In genomic region chr9:106393548-106393947, GRCm38 (mm10) we compare ENCODE assay signal across 26 mouse cellular contexts. TPM values are rescaled to one million over a fixed set of nuclear protein-coding genes. Genes with fewer than 3 reads are reported as not detected.
DNase-seq lines count a peak whose midpoint lies in the region; ATAC-seq and TF ChIP-seq lines count a peak whose summit lies in the region.
"Had no signal": no experiment of that assay in that cellular context is flagged by ENCODE, and none has a peak within 500 bp of the region (broad histone marks: within the 10 kb centered on the region; RNA-seq: fewer than 3 reads in every experiment).

No protein-coding gene starts in this region.

- H3K9me3 ChIP-seq in forebrain, embryonic 10.5 days, result no peaks in the 10 kb centered on the region
- no peaks in the 10 kb centered on the region; the same call in 1 of the 2 replicates for H3K9me3 ChIP-seq in forebrain, embryonic 16.5 days (ENCODE audit: control insufficient read depth, low read length)
- H3K9me3 ChIP-seq in hindbrain, postnatal 0 days (ENCODE audit: low read length), result 0 out of 2 replicates have a peak, but pooled peaks cover 3% of the 10 kb centered on the region
- H3K9me3 ChIP-seq in hindbrain, embryonic 13.5 days, result no peaks in the 10 kb centered on the region
- H3K9me3 ChIP-seq: embryonic facial prominence, embryonic 15.5 days; hindbrain, embryonic 12.5 days; limb, embryonic 15.5 days; liver, embryonic 13.5 days; midbrain, embryonic 15.5 days; neural tube, embryonic 13.5 days had no signal

- no peak overlapping the region for H3K9ac ChIP-seq in forebrain, embryonic 16.5 days (replicated peaks; ENCODE audit: low read depth, low read length)
- H3K9ac ChIP-seq in hindbrain, postnatal 0 days (replicated peaks; ENCODE audit: low read length), result no peak overlapping the region
- H3K9ac ChIP-seq in hindbrain, embryonic 13.5 days, result no peak overlapping the region
- H3K9ac ChIP-seq: embryonic facial prominence, embryonic 15.5 days; forebrain, postnatal 0 days; hindbrain, embryonic 12.5 days; limb, embryonic 15.5 days; liver, embryonic 13.5 days; midbrain, embryonic 15.5 days; neural tube, embryonic 13.5 days had no signal

- WGBS in forebrain, embryonic 10.5 days, result 92% methylated on average over 8 of the region's 8 CpGs
- WGBS in forebrain, embryonic 16.5 days, result 60% methylated on average over 8 of the region's 8 CpGs
- WGBS in hindbrain, postnatal 0 days, result 46% methylated on average over 8 of the region's 8 CpGs
- 84% methylated on average over 8 of the region's 8 CpGs for WGBS in hindbrain, embryonic 13.5 days

- H3K4me3 ChIP-seq in forebrain, embryonic 10.5 days, result no peak overlapping the region
- no peak overlapping the region for H3K4me3 ChIP-seq in forebrain, embryonic 16.5 days (replicated peaks; ENCODE audit: low read length)
- H3K4me3 ChIP-seq in hindbrain, postnatal 0 days (ENCODE audit: low read length), result no peak overlapping the region
- no peak overlapping the region for H3K4me3 ChIP-seq in hindbrain, embryonic 13.5 days
- H3K4me3 ChIP-seq: embryonic facial prominence, embryonic 15.5 days; hindbrain, embryonic 12.5 days; limb, embryonic 15.5 days; liver, embryonic 13.5 days; midbrain, embryonic 15.5 days; myocyte; neural tube, embryonic 13.5 days had no signal

- peaks cover 42% of the 10 kb centered on the region for H3K4me1 ChIP-seq in forebrain, embryonic 10.5 days
- H3K4me1 ChIP-seq in forebrain, embryonic 16.5 days (replicated peaks; ENCODE audit: control insufficient read depth, insufficient read depth, low read length), result peaks cover 20% of the 10 kb centered on the region
- H3K4me1 ChIP-seq in hindbrain, postnatal 0 days (ENCODE audit: insufficient read depth, low read length), result peaks cover 14% of the 10 kb centered on the region
- peaks cover 34% of the 10 kb centered on the region for H3K4me1 ChIP-seq in hindbrain, embryonic 13.5 days (replicated peaks)

- no peak for DNase-seq in forebrain, embryonic 10.5 days (ENCODE audit: extremely low spot score, low spot score)
- DNase-seq in hindbrain, postnatal 0 days (ENCODE audit: low spot score), result no peak
- peak; percentile 66 for DNase-seq in MN1 (ENCODE audit: low spot score)
- no peak for DNase-seq in neural tube, embryonic 10.5 days (ENCODE audit: extremely low spot score, low spot score)
- DNase-seq: adrenal gland, postnatal 14 days; cerebellum, adult 11-12 months; cerebellum, postnatal 14 days; forebrain, postnatal 0 days; heart, postnatal 14 days; kidney, adult 18-20 months; layer of hippocampus, postnatal 36 days; liver, embryonic 13.5 days; lung, adult 18-20 months; lung, postnatal 4 days; retina, postnatal 1 day; right cerebral cortex, postnatal 14 days; thymus, postnatal 4 days had no signal

- ATAC-seq in forebrain, embryonic 16.5 days, result no peak
- peak; percentile 17; the same call in 1 of the 2 replicates for ATAC-seq in hindbrain, postnatal 0 days
- no peak for ATAC-seq in hindbrain, embryonic 13.5 days (ENCODE audit: low FRiP score)
- ATAC-seq in megakaryocyte-erythroid progenitor cell, adult 5-6 weeks (replicated peaks; ENCODE audit: low FRiP score, low TSS enrichment, poor library complexity, severe bottlenecking), result peak; percentile 52
- ATAC-seq: forebrain, postnatal 0 days; midbrain, embryonic 15.5 days had no signal

- no peak for TF ChIP-seq CTCF in hindbrain, postnatal 0 days (IDR thresholded peaks at IDR 0.05; ENCODE audit: low read depth)

- H3K27ac ChIP-seq in forebrain, embryonic 10.5 days, result peak overlapping the region; percentile 59
- no peak overlapping the region for H3K27ac ChIP-seq in forebrain, embryonic 16.5 days (ENCODE audit: low read length)
- no peak overlapping the region for H3K27ac ChIP-seq in hindbrain, postnatal 0 days
- H3K27ac ChIP-seq in hindbrain, embryonic 13.5 days, result no peak overlapping the region
- H3K27ac ChIP-seq: embryonic facial prominence, embryonic 15.5 days; hindbrain, embryonic 12.5 days; limb, embryonic 15.5 days; liver, embryonic 13.5 days; midbrain, embryonic 15.5 days; neural tube, embryonic 13.5 days had no signal

- H3K36me3 ChIP-seq in forebrain, embryonic 10.5 days (replicated peaks), result no peaks in the 10 kb centered on the region
- no peaks in the 10 kb centered on the region for H3K36me3 ChIP-seq in forebrain, embryonic 16.5 days (ENCODE audit: control insufficient read depth, insufficient read depth)
- H3K36me3 ChIP-seq in hindbrain, postnatal 0 days (ENCODE audit: insufficient read depth, low read length), result no peaks in the 10 kb centered on the region
- H3K36me3 ChIP-seq in hindbrain, embryonic 13.5 days, result no peaks in the 10 kb centered on the region
- H3K36me3 ChIP-seq: embryonic facial prominence, embryonic 15.5 days; hindbrain, embryonic 12.5 days; limb, embryonic 15.5 days; liver, embryonic 13.5 days; midbrain, embryonic 15.5 days; neural tube, embryonic 13.5 days had no signal

- H3K4me2 ChIP-seq in forebrain, embryonic 16.5 days (ENCODE audit: low read length), result no peak overlapping the region
- H3K4me2 ChIP-seq in hindbrain, postnatal 0 days (ENCODE audit: low read depth, low read length), result no peak overlapping the region
- H3K4me2 ChIP-seq in hindbrain, embryonic 13.5 days, result no peak overlapping the region
- H3K4me2 ChIP-seq: embryonic facial prominence, embryonic 15.5 days; hindbrain, embryonic 12.5 days; limb, embryonic 15.5 days; liver, embryonic 13.5 days; midbrain, embryonic 15.5 days; neural tube, embryonic 13.5 days had no signal

- no peaks in the 10 kb centered on the region for H3K27me3 ChIP-seq in forebrain, embryonic 10.5 days (ENCODE audit: poor library complexity, severe bottlenecking)
- no peaks in the 10 kb centered on the region for H3K27me3 ChIP-seq in forebrain, embryonic 16.5 days (replicated peaks; ENCODE audit: control insufficient read depth, insufficient read depth, low read length)
- no peaks in the 10 kb centered on the region for H3K27me3 ChIP-seq in hindbrain, postnatal 0 days (ENCODE audit: insufficient read depth, low read length)
- H3K27me3 ChIP-seq in hindbrain, embryonic 13.5 days, result no peaks in the 10 kb centered on the region
- H3K27me3 ChIP-seq: embryonic facial prominence, embryonic 15.5 days; hindbrain, embryonic 12.5 days; limb, embryonic 15.5 days; liver, embryonic 13.5 days; midbrain, embryonic 15.5 days; neural tube, embryonic 13.5 days had no signal

RNA-seq across cellular contexts. Expression of gene Dusp7, which starts 25.1 kb away (rescaled TPM):
- polyA plus RNA-seq in forebrain, embryonic 10.5 days (2016; fragmentation: Nextera tagmentation; extraction: Ambion mirVana), result 17.6 and 18.9 TPM in 2 replicates
- 9.0 and 10.3 TPM in 2 replicates for polyA plus RNA-seq in forebrain, embryonic 16.5 days (2015; fragmentation: Nextera tagmentation; extraction: Ambion mirVana)
- 56.0 and 66.4 TPM in 2 replicates for total RNA-seq in hindbrain, postnatal 0 days (2014; rRNA removed)
- polyA plus RNA-seq in hindbrain, postnatal 0 days (2015; fragmentation: Nextera tagmentation; extraction: Ambion mirVana), result 12.7 and 13.7 TPM in 2 replicates
- 9.9 and 10.3 TPM in 2 replicates for polyA plus RNA-seq in hindbrain, embryonic 13.5 days (2015; fragmentation: Nextera tagmentation; extraction: Ambion mirVana)
- total RNA-seq in megakaryocyte-erythroid progenitor cell, adult 5-6 weeks (2014; fragmentation: Nextera tagmentation), result 19.0 and 22.9 TPM in 2 replicates
- 3.2 and 7.2 TPM in 2 replicates for total RNA-seq in megakaryocyte-erythroid progenitor cell, adult 5-6 weeks (2017)

RNA-seq across cellular contexts. Expression of gene Rpl29, which starts 35.7 kb away (rescaled TPM):
- 1,043 and 1,081 TPM in 2 replicates for polyA plus RNA-seq in forebrain, embryonic 10.5 days (2016; fragmentation: Nextera tagmentation; extraction: Ambion mirVana)
- 564 and 591 TPM in 2 replicates for polyA plus RNA-seq in forebrain, embryonic 16.5 days (2015; fragmentation: Nextera tagmentation; extraction: Ambion mirVana)
- total RNA-seq in hindbrain, postnatal 0 days (2014; rRNA removed), result 691 and 792 TPM in 2 replicates
- polyA plus RNA-seq in hindbrain, postnatal 0 days (2015; fragmentation: Nextera tagmentation; extraction: Ambion mirVana), result 689 and 691 TPM in 2 replicates
- polyA plus RNA-seq in hindbrain, embryonic 13.5 days (2015; fragmentation: Nextera tagmentation; extraction: Ambion mirVana), result 704 TPM in 2 replicates
- 3,119 and 3,478 TPM in 2 replicates for total RNA-seq in megakaryocyte-erythroid progenitor cell, adult 5-6 weeks (2014; fragmentation: Nextera tagmentation)
- 1,796 and 2,125 TPM in 2 replicates for total RNA-seq in megakaryocyte-erythroid progenitor cell, adult 5-6 weeks (2017)

RNA-seq across cellular contexts. Expression of gene Acy1, which starts 44.6 kb away (rescaled TPM):
- polyA plus RNA-seq in forebrain, embryonic 10.5 days (2016; fragmentation: Nextera tagmentation; extraction: Ambion mirVana), result 45.6 and 51.3 TPM in 2 replicates
- polyA plus RNA-seq in forebrain, embryonic 16.5 days (2015; fragmentation: Nextera tagmentation; extraction: Ambion mirVana), result 31.5 and 31.7 TPM in 2 replicates
- total RNA-seq in hindbrain, postnatal 0 days (2014; rRNA removed), result 19.3 and 28.0 TPM in 2 replicates
- polyA plus RNA-seq in hindbrain, postnatal 0 days (2015; fragmentation: Nextera tagmentation; extraction: Ambion mirVana), result 22.2 and 23.0 TPM in 2 replicates
- polyA plus RNA-seq in hindbrain, embryonic 13.5 days (2015; fragmentation: Nextera tagmentation; extraction: Ambion mirVana), result 25.1 and 28.6 TPM in 2 replicates
- total RNA-seq in megakaryocyte-erythroid progenitor cell, adult 5-6 weeks (2014; fragmentation: Nextera tagmentation), result 17.3 and 22.0 TPM in 2 replicates
- 20.9 and 22.4 TPM in 2 replicates for total RNA-seq in megakaryocyte-erythroid progenitor cell, adult 5-6 weeks (2017)

RNA-seq across cellular contexts. Expression of gene Abhd14b, which starts 53.7 kb away (rescaled TPM):
- 4.4 and 6.0 TPM in 2 replicates for polyA plus RNA-seq in forebrain, embryonic 10.5 days (2016; fragmentation: Nextera tagmentation; extraction: Ambion mirVana)
- 6.2 and 7.7 TPM in 2 replicates for polyA plus RNA-seq in forebrain, embryonic 16.5 days (2015; fragmentation: Nextera tagmentation; extraction: Ambion mirVana)
- 20.6 and 26.8 TPM in 2 replicates for total RNA-seq in hindbrain, postnatal 0 days (2014; rRNA removed)
- polyA plus RNA-seq in hindbrain, postnatal 0 days (2015; fragmentation: Nextera tagmentation; extraction: Ambion mirVana), result 12.4 and 16.8 TPM in 2 replicates
- polyA plus RNA-seq in hindbrain, embryonic 13.5 days (2015; fragmentation: Nextera tagmentation; extraction: Ambion mirVana), result 6.9 and 7.3 TPM in 2 replicates
- total RNA-seq in megakaryocyte-erythroid progenitor cell, adult 5-6 weeks (2014; fragmentation: Nextera tagmentation), result 11.9 and 14.9 TPM in 2 replicates
- 3.6 and 4.9 TPM in 2 replicates for total RNA-seq in megakaryocyte-erythroid progenitor cell, adult 5-6 weeks (2017)

RNA-seq across cellular contexts. Expression of gene Abhd14a, which starts 53.9 kb away (rescaled TPM):
- 40.7 and 42.8 TPM in 2 replicates for polyA plus RNA-seq in forebrain, embryonic 10.5 days (2016; fragmentation: Nextera tagmentation; extraction: Ambion mirVana)
- polyA plus RNA-seq in forebrain, embryonic 16.5 days (2015; fragmentation: Nextera tagmentation; extraction: Ambion mirVana), result 72.3 and 81.9 TPM in 2 replicates
- 59.6 and 62.1 TPM in 2 replicates for total RNA-seq in hindbrain, postnatal 0 days (2014; rRNA removed)
- polyA plus RNA-seq in hindbrain, postnatal 0 days (2015; fragmentation: Nextera tagmentation; extraction: Ambion mirVana), result 66.8 and 69.2 TPM in 2 replicates
- 51.7 and 52.7 TPM in 2 replicates for polyA plus RNA-seq in hindbrain, embryonic 13.5 days (2015; fragmentation: Nextera tagmentation; extraction: Ambion mirVana)
- total RNA-seq in megakaryocyte-erythroid progenitor cell, adult 5-6 weeks (2014; fragmentation: Nextera tagmentation), result 40.5 and 56.0 TPM in 2 replicates
- 18.6 and 31.0 TPM in 2 replicates for total RNA-seq in megakaryocyte-erythroid progenitor cell, adult 5-6 weeks (2017)

Comparison
In these comparisons a context has a peak if more than half of its experiments do, and no peak if none do; other contexts are left out.
1. ATAC-seq: peak in hindbrain, postnatal 0 days (single experiment) and megakaryocyte-erythroid progenitor cell, adult 5-6 weeks (single experiment); none in forebrain, embryonic 16.5 days (single experiment) and hindbrain, embryonic 13.5 days (single experiment).